Mouse (Mus musculus) kidney, embryonic 16.5 days (tissue): ENCODE data around the gene Bcas3. TPM values are rescaled to one million over a fixed set of nuclear protein-coding genes. Genes with fewer than 3 reads are reported as not detected.

Source experiments
- ATAC-seq: fragments of 200-750 bp; cut with Nextera tagmentation; 2 replicates; pipeline ENCODE4 v1.8.0; 2017; ENCODE audit warnings: moderate TSS enrichment; ENCODE audit not compliant: low FRiP score, low TSS enrichment
- H3K27ac ChIP-seq: fragments of 300-500 bp; sonication (generic); 2 replicates; pipeline ENCODE4 v1.5.1; 2014; ENCODE audit warnings: low read length
- H3K27me3 ChIP-seq: fragments of 300-500 bp; sonication (generic); 2 replicates; pipeline ENCODE4 v1.6.1; 2014; ENCODE audit warnings: low read length, control low read depth, mixed read lengths; ENCODE audit not compliant: insufficient read depth
- H3K36me3 ChIP-seq: fragments of 300-500 bp; sonication (generic); 2 replicates; pipeline ENCODE4 v1.6.1; 2014; ENCODE audit warnings: low read length, control low read depth, mixed read lengths; ENCODE audit not compliant: insufficient read depth
- H3K4me1 ChIP-seq: fragments of 300-500 bp; sonication (generic); 2 replicates; pipeline ENCODE4 v1.6.1; 2014; ENCODE audit warnings: low read length, control low read depth, mixed read lengths; ENCODE audit not compliant: insufficient read depth
- H3K4me2 ChIP-seq: fragments of 300-500 bp; sonication (generic); replicated peaks from 2 replicates; pipeline ENCODE4 v1.6.1; 2014; ENCODE audit warnings: low read depth, low read length
- H3K4me3 ChIP-seq: fragments of 300-500 bp; sonication (generic); 2 replicates; pipeline ENCODE4 v1.5.1; 2014; ENCODE audit warnings: mild to moderate bottlenecking, low read length
- H3K9ac ChIP-seq: fragments of 300-500 bp; sonication (generic); replicated peaks from 2 replicates; pipeline ENCODE4 v1.6.1; 2014; ENCODE audit warnings: low read length
- H3K9me3 ChIP-seq: fragments of 300-500 bp; sonication (generic); 2 replicates; pipeline ENCODE4 v1.6.1; 2016; ENCODE audit warnings: low read length, control low read depth
- WGBS: fragments of 180-500 bp; shearing (Covaris S2); extraction: QIAGEN DNeasy Blood & Tissue Kit; methylation state at CpG from one replicate; pipeline ENCODE4 v1.1.7; 2014; 5-methylcytosine and 5-hydroxymethylcytosine counted together
- polyA plus RNA-seq: library from polyadenylated mRNA; unstranded; fragments of >200 nt; fragmentation: Nextera tagmentation; extraction: Ambion mirVana; gene quantifications from 2 replicates; pipeline ENCODE4 v1.2.1, GENCODE M21; 2015

The Bcas3 gene
- polyA plus RNA-seq, 1 experiment from 2014 or later: 34.7 TPM

- no peak for ATAC-seq
- no peak overlapping the region for H3K4me3 ChIP-seq
- no peak overlapping the region for H3K9ac ChIP-seq
- no peaks in the 10 kb centered on the region for H3K27me3 ChIP-seq
- no peaks in the 10 kb centered on the region for H3K9me3 ChIP-seq
- H3K36me3 ChIP-seq: no peaks in the 10 kb centered on the region
- 70% methylated on average over 6 of the region's 6 CpGs for WGBS
- no peak overlapping the region; the same call in 1 of the 2 replicates for H3K27ac ChIP-seq
- peaks cover 37% of the 10 kb centered on the region for H3K4me1 ChIP-seq
- H3K4me2 ChIP-seq: no peak overlapping the region
Observed at GRCm38 (mm10) chr11:85774707-85775106, 421.7 kb downstream of the Bcas3 start.

- no peaks in the 10 kb centered on the region for H3K27me3 ChIP-seq
- 7% methylated on average over 7 of the region's 7 CpGs for WGBS
- H3K4me2 ChIP-seq: no peak overlapping the region
- peak overlapping the region; percentile 63 for H3K27ac ChIP-seq
- peaks cover 37% of the 10 kb centered on the region for H3K4me1 ChIP-seq
- peak; percentile 65 for ATAC-seq
- no peaks in the 10 kb centered on the region for H3K9me3 ChIP-seq
- H3K36me3 ChIP-seq: no peaks in the 10 kb centered on the region
- no peak overlapping the region for H3K9ac ChIP-seq
- H3K4me3 ChIP-seq: no peak overlapping the region
Observed at GRCm38 (mm10) chr11:85775492-85775891, 422.5 kb downstream of the Bcas3 start.

- H3K27me3 ChIP-seq: no peaks in the 10 kb centered on the region
- WGBS: 60% methylated on average over 7 of the region's 7 CpGs
- no peaks in the 10 kb centered on the region for H3K9me3 ChIP-seq
- ATAC-seq: no peak
- peak overlapping the region; percentile 22; the same call in 1 of the 2 replicates for H3K27ac ChIP-seq
- no peak overlapping the region for H3K9ac ChIP-seq
- peaks cover 37% of the 10 kb centered on the region for H3K4me1 ChIP-seq
- no peak overlapping the region for H3K4me3 ChIP-seq
- H3K4me2 ChIP-seq: no peak overlapping the region
- no peaks in the 10 kb centered on the region for H3K36me3 ChIP-seq
Observed at GRCm38 (mm10) chr11:85776861-85777360, 423.9 kb downstream of the Bcas3 start.

GRCm38 (mm10) chr11:85777950-85778349 lies 425.0 kb downstream of the Bcas3 start:
- Histone ChIP-seq H3K36me3 (no peaks in the 10 kb centered on the region), H3K27me3 (no peaks in the 10 kb centered on the region), H3K4me1 (peaks cover 37% of the 10 kb centered on the region), H3K4me3 (no peak overlapping the region), H3K9me3 (no peaks in the 10 kb centered on the region), H3K4me2 (no peak overlapping the region), H3K27ac (no peak overlapping the region), H3K9ac (no peak overlapping the region)
- ATAC-seq: no peak
- WGBS: 80% methylated on average over 2 of the region's 2 CpGs

GRCm38 (mm10) chr11:85780303-85780702 lies 427.3 kb downstream of the Bcas3 start:
- Histone ChIP-seq H3K4me1 (peaks cover 29% of the 10 kb centered on the region), H3K27ac (no peak overlapping the region), H3K4me2 (no peak overlapping the region), H3K36me3 (no peaks in the 10 kb centered on the region), H3K9ac (no peak overlapping the region), H3K27me3 (no peaks in the 10 kb centered on the region), H3K4me3 (no peak overlapping the region), H3K9me3 (no peaks in the 10 kb centered on the region)
- 69% methylated on average over 4 of the region's 4 CpGs for WGBS
- no peak for ATAC-seq

- H3K9me3 ChIP-seq: no peaks in the 10 kb centered on the region
- H3K4me3 ChIP-seq: no peak overlapping the region
- peaks cover 16% of the 10 kb centered on the region for H3K4me1 ChIP-seq
- ATAC-seq: peak; percentile 56; the same call in 1 of the 2 replicates
- WGBS: 82% methylated on average over 3 of the region's 3 CpGs
- H3K4me2 ChIP-seq: no peak overlapping the region
- no peaks in the 10 kb centered on the region for H3K27me3 ChIP-seq
- no peaks in the 10 kb centered on the region for H3K36me3 ChIP-seq
- H3K27ac ChIP-seq: no peak overlapping the region
- no peak overlapping the region for H3K9ac ChIP-seq
Observed at GRCm38 (mm10) chr11:85786113-85786718, 433.2 kb downstream of the Bcas3 start.

- Histone ChIP-seq H3K4me1 (peaks cover 39% of the 10 kb centered on the region), H3K4me2 (no peak overlapping the region), H3K4me3 (no peak overlapping the region), H3K9ac (no peak overlapping the region; the same call in 1 of the 2 replicates), H3K9me3 (no peaks in the 10 kb centered on the region), H3K27ac (no peak overlapping the region), H3K27me3 (no peaks in the 10 kb centered on the region), H3K36me3 (no peaks in the 10 kb centered on the region)
- no peak for ATAC-seq
- WGBS: 75% methylated on average over 7 of the region's 7 CpGs
Observed at GRCm38 (mm10) chr11:85789750-85790149, 436.8 kb downstream of the Bcas3 start.

- no peak overlapping the region for H3K4me3 ChIP-seq
- H3K36me3 ChIP-seq: no peaks in the 10 kb centered on the region
- H3K9ac ChIP-seq: no peak overlapping the region; the same call in 1 of the 2 replicates
- H3K4me1 ChIP-seq: peaks cover 39% of the 10 kb centered on the region
- no peak for ATAC-seq
- H3K4me2 ChIP-seq: no peak overlapping the region
- H3K27ac ChIP-seq: peak overlapping the region; percentile 61
- H3K9me3 ChIP-seq: no peaks in the 10 kb centered on the region
- 75% methylated on average over 2 of the region's 2 CpGs for WGBS
- H3K27me3 ChIP-seq: no peaks in the 10 kb centered on the region
Observed at GRCm38 (mm10) chr11:85790267-85790666, 437.3 kb downstream of the Bcas3 start.

GRCm38 (mm10) chr11:85791212-85791611 lies 438.2 kb downstream of the Bcas3 start:
- Histone ChIP-seq H3K9ac (no peak overlapping the region), H3K27ac (peak overlapping the region; percentile 87), H3K27me3 (no peaks in the 10 kb centered on the region), H3K36me3 (no peaks in the 10 kb centered on the region), H3K4me1 (peaks cover 39% of the 10 kb centered on the region), H3K4me3 (no peak overlapping the region), H3K9me3 (no peaks in the 10 kb centered on the region), H3K4me2 (no peak overlapping the region)
- no peak for ATAC-seq
- WGBS: 70% methylated on average over 1 of the region's 1 CpGs

GRCm38 (mm10) chr11:85792534-85793215 lies 439.7 kb downstream of the Bcas3 start:
- peaks cover 36% of the 10 kb centered on the region for H3K4me1 ChIP-seq
- H3K27ac ChIP-seq: peak overlapping the region; percentile 87
- H3K9ac ChIP-seq: no peak overlapping the region
- 49% methylated on average over 12 of the region's 12 CpGs for WGBS
- no peaks in the 10 kb centered on the region for H3K9me3 ChIP-seq
- H3K4me3 ChIP-seq: no peak overlapping the region
- peak; percentile 80 for ATAC-seq
- no peaks in the 10 kb centered on the region for H3K36me3 ChIP-seq
- H3K4me2 ChIP-seq: no peak overlapping the region
- H3K27me3 ChIP-seq: no peaks in the 10 kb centered on the region
